Mouse (Mus musculus) forebrain, embryonic 16.5 days (tissue): Measurements from ENCODE around the gene Alyref. TPM values are rescaled to one million over a fixed set of nuclear protein-coding genes. Genes with fewer than 3 reads are reported as not detected.

Source experiments
- ATAC-seq: fragments of 200-750 bp; cut with Nextera tagmentation; 2 replicates; pipeline ENCODE4 v1.8.0; 2017; ENCODE audit warnings: mild to moderate bottlenecking, moderate library complexity
- H3K27ac ChIP-seq: fragments of 300-500 bp; sonication (generic); 2 replicates; pipeline ENCODE4 v1.5.1; 2014; ENCODE audit warnings: low read length, control low read depth
- H3K27me3 ChIP-seq: fragments of 300-500 bp; sonication (generic); replicated peaks from 2 replicates; pipeline ENCODE4 v1.6.1; 2014; ENCODE audit warnings: low read length; ENCODE audit not compliant: control insufficient read depth, insufficient read depth
- H3K36me3 ChIP-seq: fragments of 300-500 bp; sonication (generic); 2 replicates; pipeline ENCODE4 v1.6.1; 2014; ENCODE audit not compliant: control insufficient read depth, insufficient read depth
- H3K4me1 ChIP-seq: fragments of 300-500 bp; sonication (generic); replicated peaks from 2 replicates; pipeline ENCODE4 v1.6.1; 2014; ENCODE audit warnings: low read length; ENCODE audit not compliant: control insufficient read depth, insufficient read depth
- H3K4me2 ChIP-seq: fragments of 300-500 bp; sonication (generic); 2 replicates; pipeline ENCODE4 v1.6.1; 2014; ENCODE audit warnings: mild to moderate bottlenecking, low read length, control low read depth
- H3K4me3 ChIP-seq: fragments of 300-500 bp; sonication (generic); replicated peaks from 2 replicates; pipeline ENCODE4 v1.5.1; 2014; ENCODE audit warnings: mild to moderate bottlenecking, low read length, control low read depth
- H3K9ac ChIP-seq: fragments of 300-500 bp; sonication (generic); replicated peaks from 2 replicates; pipeline ENCODE4 v1.6.1; 2014; ENCODE audit warnings: low read depth, low read length, control low read depth
- H3K9me3 ChIP-seq: fragments of 300-500 bp; sonication (generic); 2 replicates; pipeline ENCODE4 v1.6.1; 2016; ENCODE audit warnings: low read length; ENCODE audit not compliant: control insufficient read depth
- WGBS: fragments of 180-500 bp; shearing (Covaris S2); extraction: QIAGEN DNeasy Blood & Tissue Kit; methylation state at CpG from one replicate; pipeline ENCODE4 v1.1.7; 2014; 5-methylcytosine and 5-hydroxymethylcytosine counted together
- polyA plus RNA-seq: library from polyadenylated mRNA; unstranded; fragments of >200 nt; fragmentation: Nextera tagmentation; extraction: Ambion mirVana; gene quantifications from 2 replicates; pipeline ENCODE4 v1.2.1, GENCODE M21; 2015

The Alyref gene
- polyA plus RNA-seq, 1 experiment from 2014 or later: 287 TPM

GRCm38 (mm10) chr11:120627468-120628300 lies 29.5 kb upstream of the Alyref start:
- H3K36me3 ChIP-seq: peaks cover 6% of the 10 kb centered on the region; the same call in 1 of the 2 replicates
- no peak overlapping the region for H3K4me3 ChIP-seq
- peaks cover 41% of the 10 kb centered on the region for H3K4me1 ChIP-seq
- no peak overlapping the region for H3K4me2 ChIP-seq
- H3K27me3 ChIP-seq: no peaks in the 10 kb centered on the region
- no peak overlapping the region for H3K27ac ChIP-seq
- no peaks in the 10 kb centered on the region for H3K9me3 ChIP-seq
- WGBS: 88% methylated on average over 22 of the region's 22 CpGs
- no peak overlapping the region for H3K9ac ChIP-seq
- no peak for ATAC-seq

- WGBS: 90% methylated on average over 11 of the region's 11 CpGs
- Histone ChIP-seq H3K27ac (no peak overlapping the region), H3K9ac (no peak overlapping the region), H3K9me3 (no peaks in the 10 kb centered on the region), H3K27me3 (no peaks in the 10 kb centered on the region), H3K4me3 (no peak overlapping the region), H3K36me3 (peaks cover 6% of the 10 kb centered on the region; the same call in 1 of the 2 replicates), H3K4me1 (peaks cover 36% of the 10 kb centered on the region), H3K4me2 (no peak overlapping the region)
- no peak for ATAC-seq
Measured at GRCm38 (mm10) chr11:120626785-120627467, 28.8 kb upstream of the Alyref start.

DNA sequence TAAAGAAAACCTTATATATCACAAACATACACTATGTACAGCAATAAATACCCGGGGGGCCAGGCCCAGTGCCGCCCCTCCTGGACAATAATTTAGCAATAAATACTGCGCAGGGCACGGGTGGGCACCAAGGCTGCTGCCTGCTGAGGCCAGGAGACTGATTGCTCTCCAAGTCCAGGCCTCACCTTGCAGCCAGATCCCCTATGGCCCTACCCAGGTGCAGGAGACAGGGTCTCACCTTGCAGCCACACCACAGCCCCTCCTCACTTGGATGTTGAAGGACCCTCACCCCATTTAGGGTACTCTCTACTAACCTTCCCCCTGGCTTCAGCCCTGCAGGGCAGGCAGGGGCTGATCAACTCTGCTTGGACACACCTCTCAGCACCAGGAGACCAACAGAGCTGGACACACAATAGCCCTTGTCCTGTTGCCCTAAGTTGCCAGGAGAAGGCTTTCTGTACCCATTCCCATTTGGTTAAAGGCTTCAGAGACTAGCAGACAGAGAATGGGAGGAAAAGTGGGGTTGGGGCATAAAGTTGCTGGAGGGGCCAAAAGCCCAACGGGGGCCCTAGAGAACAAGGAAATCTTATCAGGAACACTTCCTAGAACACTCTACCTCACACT lies 27.1 kb upstream of the Alyref start, which contains the start of gene Sirt7:
Sirt7 (minus strand) TSS at position 89 of the 624 bp plus-strand sequence.
- Histone ChIP-seq H3K27ac (peak within 1 kb of the TSS; percentile 76), H3K9ac (peak within 1 kb of the TSS; percentile 62), H3K9me3 (no peaks in the 10 kb centered on the region), H3K36me3 (peaks cover 14% of the 10 kb centered on the region; the same call in 1 of the 2 replicates), H3K4me2 (peak within 1 kb of the TSS; percentile 79), H3K4me1 (peaks cover 20% of the 10 kb centered on the region), H3K4me3 (peak within 1 kb of the TSS; percentile 79), H3K27me3 (no peaks in the 10 kb centered on the region)
- 17% methylated on average over 5 of the region's 5 CpGs for WGBS
- ATAC-seq: peak; percentile 34

GRCm38 (mm10) chr11:120624680-120625111 lies 26.5 kb upstream of the Alyref start:
- Histone ChIP-seq H3K4me3 (peak overlapping the region; percentile 79), H3K9me3 (no peaks in the 10 kb centered on the region), H3K9ac (peak overlapping the region; percentile 62), H3K36me3 (peaks cover 19% of the 10 kb centered on the region; the same call in 1 of the 2 replicates), H3K4me1 (peaks cover 17% of the 10 kb centered on the region), H3K4me2 (peak overlapping the region; percentile 79), H3K27me3 (no peaks in the 10 kb centered on the region), H3K27ac (peak overlapping the region; percentile 76)
- peak; percentile 92 for ATAC-seq
- WGBS: under 1% methylated on average over 53 of the region's 53 CpGs

DNA sequence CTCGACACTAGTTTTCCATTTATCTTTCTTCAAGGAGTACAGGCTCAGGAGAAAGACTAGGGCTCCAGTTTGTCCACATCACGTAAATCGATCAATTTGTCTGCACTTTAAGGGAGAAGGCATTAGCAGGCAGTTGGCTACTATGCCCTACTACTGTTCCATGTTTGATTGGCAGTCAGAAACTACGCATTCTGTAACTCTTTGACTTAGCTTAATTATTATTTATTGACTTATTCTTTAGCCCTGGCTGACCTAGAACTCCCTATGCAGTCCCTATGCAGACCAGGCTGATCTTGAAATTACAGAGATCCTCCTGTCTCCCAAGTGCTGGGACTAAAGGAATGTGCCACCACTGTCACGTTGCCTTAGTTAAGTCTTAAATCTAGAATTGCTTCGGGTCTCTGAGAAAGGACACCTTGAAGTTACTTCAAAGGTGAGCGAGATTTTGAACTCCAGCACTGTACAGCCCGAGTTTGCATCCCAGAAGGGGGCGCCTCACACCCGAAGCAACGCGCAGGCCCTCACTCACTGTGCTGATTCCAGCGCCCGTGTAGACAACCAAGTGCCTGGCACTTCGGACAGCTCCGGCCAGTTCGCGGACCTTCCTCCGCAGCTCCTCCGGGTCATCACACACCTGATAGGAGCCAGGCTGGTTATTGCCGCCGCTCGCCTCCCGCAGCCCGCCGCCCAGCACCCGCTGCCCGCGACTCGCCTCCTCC lies 26.0 kb upstream of the Alyref start:
- H3K27me3 ChIP-seq: no peaks in the 10 kb centered on the region
- ATAC-seq: peak; percentile 74
- H3K9ac ChIP-seq: peak overlapping the region; percentile 62
- H3K36me3 ChIP-seq: peaks cover 16% of the 10 kb centered on the region
- 11% methylated on average over 30 of the region's 30 CpGs for WGBS
- H3K4me3 ChIP-seq: peak overlapping the region; percentile 79
- peak overlapping the region; percentile 76 for H3K27ac ChIP-seq
- H3K4me1 ChIP-seq: peaks cover 15% of the 10 kb centered on the region
- H3K9me3 ChIP-seq: no peaks in the 10 kb centered on the region
- H3K4me2 ChIP-seq: peak overlapping the region; percentile 79

- WGBS: 91% methylated on average over 6 of the region's 6 CpGs
- no peak overlapping the region for H3K4me2 ChIP-seq
- no peaks in the 10 kb centered on the region for H3K9me3 ChIP-seq
- no peaks in the 10 kb centered on the region for H3K27me3 ChIP-seq
- no peak overlapping the region for H3K4me3 ChIP-seq
- H3K4me1 ChIP-seq: peaks cover 15% of the 10 kb centered on the region
- peaks cover 18% of the 10 kb centered on the region for H3K36me3 ChIP-seq
- ATAC-seq: no peak
- no peak overlapping the region for H3K27ac ChIP-seq
- no peak overlapping the region for H3K9ac ChIP-seq
Measured at GRCm38 (mm10) chr11:120622805-120623204, 24.6 kb upstream of the Alyref start.

DNA sequence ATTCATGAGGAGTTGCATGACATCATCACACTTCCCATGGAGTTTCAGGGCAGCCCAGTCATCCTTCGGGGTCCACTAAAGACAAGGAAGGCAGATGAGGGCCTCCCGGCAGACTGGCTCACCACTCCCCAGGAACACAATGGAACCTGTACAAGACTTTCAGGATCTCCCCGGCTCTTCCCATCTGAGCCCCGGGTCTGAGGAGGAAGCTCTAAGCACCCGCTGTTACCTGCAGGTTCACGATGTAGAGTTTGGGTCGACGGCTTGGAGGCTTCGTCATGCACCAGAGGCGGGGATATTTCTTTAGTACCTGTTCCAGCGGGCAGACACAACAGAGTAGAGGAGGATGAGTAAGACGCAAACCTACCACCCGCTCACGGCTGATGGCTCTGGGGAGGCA lies 22.0 kb upstream of the Alyref start:
- Histone ChIP-seq H3K9me3 (no peaks in the 10 kb centered on the region), H3K9ac (no peak overlapping the region), H3K36me3 (peaks cover 18% of the 10 kb centered on the region), H3K27ac (no peak overlapping the region), H3K4me3 (no peak overlapping the region), H3K4me2 (no peak overlapping the region), H3K4me1 (peaks cover 28% of the 10 kb centered on the region), H3K27me3 (no peaks in the 10 kb centered on the region)
- 90% methylated on average over 14 of the region's 14 CpGs for WGBS
- ATAC-seq: no peak

DNA sequence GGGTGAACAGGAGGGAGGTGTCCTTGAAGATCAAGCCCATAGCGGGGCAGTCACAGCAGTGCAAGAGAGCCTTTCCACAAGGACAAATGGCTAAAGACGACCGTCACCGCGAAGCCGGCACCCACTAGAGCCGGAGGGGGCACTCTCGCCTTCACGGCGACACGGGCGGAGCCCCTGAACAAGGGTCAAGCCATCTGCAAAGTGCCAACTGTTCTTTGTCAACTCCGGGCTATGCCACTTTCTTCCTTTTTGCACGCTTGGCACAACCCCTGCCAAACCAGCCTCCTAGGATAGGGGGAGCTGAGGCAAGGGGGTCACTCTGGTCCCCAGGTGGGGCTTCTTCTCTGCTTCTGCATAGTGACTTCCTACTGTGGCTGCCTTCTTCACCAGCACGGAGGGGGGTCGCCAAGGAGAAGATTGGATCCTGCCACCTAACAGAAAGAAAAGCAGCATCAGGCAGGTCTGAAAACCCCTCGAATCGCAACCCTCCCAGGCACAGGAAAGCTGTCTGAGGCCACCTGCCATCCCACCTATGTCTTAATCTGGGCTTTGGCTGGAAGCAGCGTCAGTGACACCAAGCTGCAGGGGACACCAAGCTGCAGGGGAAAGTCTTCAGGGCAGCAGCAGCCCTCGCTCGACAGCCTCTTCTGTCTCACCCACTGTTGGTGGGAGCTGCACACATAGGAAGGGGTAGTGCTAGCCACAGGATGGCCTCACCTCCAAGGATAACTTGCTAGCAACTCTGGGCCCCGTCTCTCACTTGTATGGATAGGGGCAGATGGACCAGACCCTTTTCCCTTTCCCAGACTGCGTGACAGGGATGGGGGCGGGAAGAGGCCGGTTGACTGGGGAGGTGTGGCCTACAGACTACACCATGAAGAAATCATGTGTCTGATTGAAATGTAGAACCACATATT lies 20.7 kb upstream of the Alyref start:
- no peak overlapping the region for H3K4me3 ChIP-seq

More for the DNA sequence above, 20.7 kb upstream of the Alyref start:
- Histone ChIP-seq H3K27me3 (no peaks in the 10 kb centered on the region), H3K4me2 (no peak overlapping the region), H3K9me3 (no peaks in the 10 kb centered on the region), H3K4me1 (peaks cover 21% of the 10 kb centered on the region), H3K27ac (no peak overlapping the region), H3K9ac (no peak overlapping the region), H3K36me3 (peaks cover 22% of the 10 kb centered on the region)
- 92% methylated on average over 25 of the region's 25 CpGs for WGBS
- no peak for ATAC-seq
